In the genomic region with DNA sequence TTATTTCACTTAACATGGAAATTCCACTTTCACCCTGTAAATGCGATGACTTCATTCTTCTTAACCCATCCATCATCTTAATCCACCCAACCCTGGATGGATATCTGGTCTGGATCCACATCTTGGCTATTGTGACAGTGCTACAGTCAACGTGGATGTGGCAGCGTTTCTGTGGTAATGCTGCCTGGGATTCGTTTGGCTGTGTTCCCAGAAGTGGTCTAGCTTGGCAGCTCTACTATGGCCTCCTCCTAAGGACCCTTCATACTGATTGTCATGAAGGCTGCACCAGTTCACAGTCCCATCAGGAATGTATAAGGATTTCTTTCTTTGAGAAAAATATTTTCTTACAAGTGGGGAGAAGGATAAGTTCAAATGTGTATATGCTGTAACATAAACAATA, we compare ENCODE assay signal across 13 mouse cellular contexts.
"Had no signal": no experiment of that assay in that cellular context is flagged by ENCODE, and none has a peak within 500 bp of the region (broad histone marks: within the 10 kb centered on the region; RNA-seq: fewer than 3 reads in every experiment).

No protein-coding gene starts in this region.

- H3K27ac ChIP-seq: layer of hippocampus, adult 2 months; left cerebral cortex, adult 2 months; limb, embryonic 15.5 days; liver, embryonic 12.5 days; lung, embryonic 15.5 days; midbrain, embryonic 12.5 days; neural tube, embryonic 13.5 days; stomach, embryonic 15.5 days had no signal

- H3K9ac ChIP-seq: limb, embryonic 15.5 days; liver, embryonic 12.5 days; lung, embryonic 15.5 days; midbrain, embryonic 12.5 days; neural tube, embryonic 13.5 days; stomach, embryonic 15.5 days had no signal

- H3K4me2 ChIP-seq: limb, embryonic 15.5 days; liver, embryonic 12.5 days; lung, embryonic 15.5 days; midbrain, embryonic 12.5 days; neural tube, embryonic 13.5 days; stomach, embryonic 15.5 days had no signal

- DNase-seq: kidney, adult 8-10 months; kidney, postnatal 4 days; retina, postnatal 1 day; thymus, adult 2 months; thymus, postnatal 25 days had no signal

- H3K4me3 ChIP-seq: layer of hippocampus, adult 2 months; left cerebral cortex, adult 2 months; limb, embryonic 15.5 days; liver, embryonic 12.5 days; lung, embryonic 15.5 days; midbrain, embryonic 12.5 days; neural tube, embryonic 13.5 days; stomach, embryonic 15.5 days had no signal

- ATAC-seq: liver, embryonic 12.5 days had no signal

- H3K27me3 ChIP-seq: limb, embryonic 15.5 days; liver, embryonic 12.5 days; lung, embryonic 15.5 days; midbrain, embryonic 12.5 days; neural tube, embryonic 13.5 days; stomach, embryonic 15.5 days had no signal

- H3K4me1 ChIP-seq: limb, embryonic 15.5 days; liver, embryonic 12.5 days; lung, embryonic 15.5 days; midbrain, embryonic 12.5 days; neural tube, embryonic 13.5 days; stomach, embryonic 15.5 days had no signal

- H3K9me3 ChIP-seq: limb, embryonic 15.5 days; lung, embryonic 15.5 days; midbrain, embryonic 12.5 days; neural tube, embryonic 13.5 days; stomach, embryonic 15.5 days had no signal

- H3K36me3 ChIP-seq: limb, embryonic 15.5 days; liver, embryonic 12.5 days; lung, embryonic 15.5 days; midbrain, embryonic 12.5 days; neural tube, embryonic 13.5 days; stomach, embryonic 15.5 days had no signal
